Mouse (Mus musculus) right cerebral cortex, adult 2 months (tissue): Measurements from ENCODE around the gene Rnf145.
A peak's percentile ranks its signal among the peaks of the same experiment; 100 is the strongest.

Experiments
- DNase-seq, 2 experiments: peaks; one replicate each; pipeline ENCODE4 v3.0.0; 2021 to 2022; ENCODE audit warnings: low spot score in 2 of 2

Gene Rnf145

GRCm38 (mm10) chr11:44534999-44535750 is 16.4 kb downstream of the Rnf145 start:
- no peak for DNase-seq

GRCm38 (mm10) chr11:44537403-44537802 is 18.6 kb downstream of the Rnf145 start:
- no peak for DNase-seq

- no peak for DNase-seq
Measured at GRCm38 (mm10) chr11:44538101-44538500, 19.3 kb downstream of the Rnf145 start.

GRCm38 (mm10) chr11:44538501-44539290 is 19.9 kb downstream of the Rnf145 start:
- no peak for DNase-seq

GRCm38 (mm10) chr11:44539291-44539930 is 20.6 kb downstream of the Rnf145 start:
- no peak for DNase-seq

- no peak for DNase-seq
Measured at GRCm38 (mm10) chr11:44540243-44540642, 21.5 kb downstream of the Rnf145 start.

GRCm38 (mm10) chr11:44541280-44541679 is 22.5 kb downstream of the Rnf145 start:
- DNase-seq = no peak

GRCm38 (mm10) chr11:44541813-44542212 is 23.0 kb downstream of the Rnf145 start:
- no peak for DNase-seq

GRCm38 (mm10) chr11:44543593-44543992 is 24.8 kb downstream of the Rnf145 start:
- no peak for DNase-seq

- DNase-seq = no peak
Measured at GRCm38 (mm10) chr11:44543996-44544395, 25.2 kb downstream of the Rnf145 start.

GRCm38 (mm10) chr11:44545181-44545580 is 26.4 kb downstream of the Rnf145 start:
- DNase-seq = no peak

- DNase-seq = no peak
Measured at GRCm38 (mm10) chr11:44546250-44546649, 27.5 kb downstream of the Rnf145 start.

- peak; percentile 55 to 56 for DNase-seq
Measured at GRCm38 (mm10) chr11:44547651-44548196, 29.0 kb downstream of the Rnf145 start.

- no peak for DNase-seq
Measured at GRCm38 (mm10) chr11:44548816-44549215, 30.1 kb downstream of the Rnf145 start.

- DNase-seq = no peak
Measured at GRCm38 (mm10) chr11:44549511-44550278, 30.9 kb downstream of the Rnf145 start.

- DNase-seq = no peak
Measured at GRCm38 (mm10) chr11:44550996-44551395, 32.2 kb downstream of the Rnf145 start.

GRCm38 (mm10) chr11:44554339-44554738 is 35.6 kb downstream of the Rnf145 start:
- no peak for DNase-seq

GRCm38 (mm10) chr11:44558521-44558920 is 39.8 kb downstream of the Rnf145 start:
- DNase-seq = no peak

GRCm38 (mm10) chr11:44559466-44559865 is 40.7 kb downstream of the Rnf145 start:
- DNase-seq = no peak

- DNase-seq = no peak
Measured at GRCm38 (mm10) chr11:44560396-44560795, 41.6 kb downstream of the Rnf145 start.

GRCm38 (mm10) chr11:44561476-44562015 is 42.8 kb downstream of the Rnf145 start:
- DNase-seq = no peak
